Mouse (Mus musculus) heart, postnatal 36 days (tissue): ENCODE measurements around the gene Fastkd5. TPM values are rescaled to one million over a fixed set of nuclear protein-coding genes. Genes with fewer than 3 reads are reported as not detected.
"Not testable (repeated sequence)": the region's sequence is repeated elsewhere in the genome, so short reads cannot be mapped to it uniquely, and the experiment has no call there.

Experiments
- DNase-seq, 2 experiments: peaks; one replicate each; pipeline ENCODE4 v3.0.0; 2021 to 2022
- intact Hi-C: fragments of 180-260 bp; cut with DNase I; formaldehyde crosslinking; loops from one replicate; pipeline ENCODE4 v1.15.1; 2025
- total RNA-seq, 2 experiments: library from RNA; stranded (reverse); gene quantifications; 2 replicates each; pipeline ENCODE4 v1.2.3; 2021

The Fastkd5 gene
- 1 to 10 TPM; 7.1 to 8.0 TPM for total RNA-seq

- intact Hi-C loops: no loop called here
Measured at GRCm38 (mm10) chr2:130629839-130630203, at the start of gene Fastkd5, which contains the start of gene Ubox5. Gene Fastkd5 (minus strand): TSS chr2:130630027. Gene Ubox5 (minus strand): TSS chr2:130630038.

GRCm38 (mm10) chr2:130679154-130679553 is 49.3 kb upstream of the Fastkd5 start:
- no peak for DNase-seq

More at GRCm38 (mm10) chr2:130629839-130630203, at the start of gene Fastkd5, which contains the start of gene Ubox5:
- peak; percentile 93 to 98 for DNase-seq

DNA sequence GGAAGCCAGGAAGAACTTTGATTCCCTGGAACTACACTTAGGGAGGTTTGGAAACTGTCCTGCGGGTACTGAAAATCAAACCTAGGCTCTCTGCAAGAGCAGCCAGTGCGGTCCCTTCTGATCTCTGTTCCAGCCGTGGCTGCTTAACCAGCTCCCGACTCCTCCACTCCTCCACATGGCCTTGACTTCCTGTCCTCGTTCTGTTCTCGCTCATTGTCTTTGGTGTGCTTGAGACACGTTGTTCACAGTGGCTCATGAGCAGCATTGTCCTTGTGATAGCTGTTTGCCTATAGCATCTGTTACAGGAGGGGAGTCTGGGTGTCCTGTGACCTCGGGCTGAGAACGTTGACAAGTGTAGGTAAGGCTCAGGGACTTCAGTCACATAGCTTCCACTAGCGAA is 47.4 kb upstream of the Fastkd5 start:
- DNase-seq: no peak
- intact Hi-C loops: no loop called here

More at GRCm38 (mm10) chr2:130679154-130679553, 49.3 kb upstream of the Fastkd5 start:
- intact Hi-C loops: no loop called here

DNA sequence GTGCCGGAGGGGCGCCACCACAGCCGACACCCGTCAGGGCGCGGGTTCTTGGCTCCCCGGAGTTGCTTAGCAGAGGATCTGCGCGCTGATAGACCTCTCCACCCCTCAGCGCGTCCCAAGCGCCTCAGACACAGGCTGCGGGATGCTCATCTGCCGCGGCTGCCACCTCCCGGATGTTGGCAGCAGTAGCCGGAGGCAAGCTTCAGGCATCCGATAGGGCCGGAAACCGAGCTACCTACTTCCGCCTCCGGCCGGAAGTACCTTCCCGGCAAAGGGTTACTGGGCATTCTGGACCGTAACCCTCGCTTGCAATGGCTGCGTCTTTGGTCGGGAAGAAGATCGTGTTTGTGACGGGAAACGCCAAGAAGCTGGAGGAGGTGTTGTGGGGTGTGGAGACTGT is 37.7 kb upstream of the Fastkd5 start, which contains the start of gene Itpa:
TSS of gene Itpa (plus strand) at position 52 of the 400 bp plus-strand sequence.
- intact Hi-C loops: no loop called here

GRCm38 (mm10) chr2:130664102-130664701 is 34.4 kb upstream of the Fastkd5 start, which contains the start of gene Ddrgk1:
Gene Ddrgk1 (minus strand): TSS chr2:130664659.
- intact Hi-C loops: loop anchor here (5.0 kb wide), 1 partner anchor 102 kb away; the partner anchor contains the start of gene Mrps26
- peak; percentile 92 to 97 for DNase-seq

More for the DNA sequence above, 37.7 kb upstream of the Fastkd5 start, which contains the start of gene Itpa:
- DNase-seq: peak; percentile 83

GRCm38 (mm10) chr2:130663342-130663741 is 33.5 kb upstream of the Fastkd5 start:
- no peak for DNase-seq
- intact Hi-C loops: loop anchor here (5.0 kb wide), 1 partner anchor 101 kb away; the partner anchor contains the start of gene Mrps26

DNA sequence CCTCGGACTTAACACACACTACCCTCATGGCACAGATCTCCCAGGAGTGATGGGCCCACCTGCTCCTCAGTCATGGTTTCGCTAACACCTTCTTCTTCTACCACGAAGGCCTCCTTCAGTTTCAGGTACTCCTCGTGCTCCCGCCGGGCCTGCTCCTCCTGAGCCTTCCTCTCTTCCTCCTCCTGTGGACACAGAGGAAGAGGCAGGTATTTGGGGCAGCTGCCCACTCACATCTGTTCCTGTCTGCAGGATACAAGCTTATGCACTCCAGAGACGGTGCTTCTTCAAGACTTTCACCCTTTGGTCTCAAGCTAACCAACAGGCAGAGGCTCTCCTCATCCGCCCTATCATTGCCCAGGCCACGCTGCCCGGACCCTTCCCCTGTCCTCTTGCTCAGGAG is 28.7 kb upstream of the Fastkd5 start:
- intact Hi-C loops: no loop called here
- DNase-seq: no peak

DNA sequence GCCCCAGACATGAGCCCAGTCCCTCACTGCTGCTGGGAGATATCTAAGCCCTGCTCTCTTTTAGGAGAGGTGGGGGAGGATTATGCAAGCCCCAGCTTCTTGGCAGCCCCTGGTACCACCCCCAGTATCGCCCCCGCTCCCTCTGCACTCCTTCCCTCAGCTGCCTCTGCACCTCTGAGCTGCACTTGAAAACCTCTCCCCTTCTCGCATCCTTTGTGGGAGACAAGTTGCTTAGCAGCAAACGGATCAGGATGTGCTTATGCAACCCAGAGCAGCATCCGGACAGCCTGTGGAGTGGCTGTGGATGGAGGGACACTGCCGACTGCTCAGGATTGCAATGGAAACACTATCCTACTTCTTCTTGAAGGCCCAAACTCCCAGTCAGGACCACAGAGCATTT is 27.7 kb upstream of the Fastkd5 start:
- intact Hi-C loops: no loop called here
- DNase-seq: no peak

DNA sequence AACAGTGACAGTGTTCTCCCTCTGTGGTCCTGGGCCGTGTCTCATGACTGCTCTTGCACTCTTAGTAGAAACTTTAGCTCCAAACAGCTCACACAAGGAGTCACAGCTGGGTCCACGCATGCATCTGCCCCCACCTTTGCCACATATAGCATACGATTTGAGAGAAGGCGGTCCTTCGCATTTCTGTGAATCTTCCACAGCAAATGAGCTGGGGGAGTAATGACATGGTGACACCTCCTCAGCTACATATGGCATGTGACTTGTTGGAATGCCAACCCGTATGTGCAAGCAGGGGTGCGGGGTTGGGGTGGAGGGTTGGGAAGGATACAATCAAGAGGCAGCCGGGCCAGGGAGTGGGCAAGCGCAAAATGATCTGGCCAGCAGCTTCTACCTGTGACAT is 26.7 kb upstream of the Fastkd5 start:
- intact Hi-C loops: no loop called here
- no peak for DNase-seq

DNA sequence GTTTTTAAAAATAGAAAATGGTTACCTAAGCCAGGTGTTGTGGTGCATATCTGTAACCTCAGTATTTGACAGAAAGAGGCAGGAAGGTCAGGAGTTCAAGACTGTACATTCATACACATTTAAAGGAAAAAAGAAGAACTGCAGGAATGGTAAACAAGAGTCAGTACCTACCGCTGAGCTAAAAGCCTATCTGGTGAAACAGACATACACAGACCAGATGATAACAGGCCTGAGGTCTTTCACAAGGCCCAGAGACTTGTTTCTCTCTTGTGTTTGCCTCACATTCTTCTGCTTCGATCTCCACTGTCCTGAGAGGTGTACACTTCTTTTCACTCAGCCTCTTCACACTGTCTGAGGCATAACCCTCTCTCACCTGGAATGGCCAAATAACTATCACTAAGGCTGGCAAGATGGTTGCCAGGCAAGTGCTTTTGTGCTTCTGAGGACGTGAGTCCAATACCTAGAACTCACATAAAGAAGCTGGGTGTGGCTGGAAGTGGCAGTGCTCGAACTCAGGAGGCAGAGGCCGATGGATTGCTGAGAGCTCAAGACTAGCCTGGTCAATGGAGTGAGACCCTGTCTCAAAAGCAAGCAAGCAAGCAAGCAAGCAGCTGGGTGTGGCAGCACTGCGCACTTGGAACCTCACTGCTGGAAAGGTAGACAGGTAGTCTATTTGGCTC is 26.0 kb upstream of the Fastkd5 start:
- no peak for DNase-seq
- intact Hi-C loops: no loop called here

DNA sequence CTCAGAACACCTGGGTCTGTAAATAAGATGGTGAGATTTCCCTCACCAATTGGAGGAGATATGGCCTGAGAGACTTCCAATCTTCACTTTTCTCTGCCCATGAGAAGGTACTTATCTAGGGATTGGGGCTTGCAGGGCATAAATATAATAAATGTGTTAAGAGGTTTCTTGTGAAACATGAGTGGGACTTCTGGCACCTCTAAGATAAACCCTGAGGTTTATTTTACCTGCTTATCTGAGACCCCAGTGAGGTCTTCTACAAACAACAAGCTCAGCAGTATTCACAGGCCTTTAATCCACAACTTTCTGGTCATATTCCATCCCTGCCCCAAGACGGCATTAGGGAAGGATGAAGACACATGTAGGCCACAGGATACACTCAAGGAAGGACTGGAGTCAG is 23.9 kb upstream of the Fastkd5 start:
- DNase-seq: no peak
- intact Hi-C loops: no loop called here

DNA sequence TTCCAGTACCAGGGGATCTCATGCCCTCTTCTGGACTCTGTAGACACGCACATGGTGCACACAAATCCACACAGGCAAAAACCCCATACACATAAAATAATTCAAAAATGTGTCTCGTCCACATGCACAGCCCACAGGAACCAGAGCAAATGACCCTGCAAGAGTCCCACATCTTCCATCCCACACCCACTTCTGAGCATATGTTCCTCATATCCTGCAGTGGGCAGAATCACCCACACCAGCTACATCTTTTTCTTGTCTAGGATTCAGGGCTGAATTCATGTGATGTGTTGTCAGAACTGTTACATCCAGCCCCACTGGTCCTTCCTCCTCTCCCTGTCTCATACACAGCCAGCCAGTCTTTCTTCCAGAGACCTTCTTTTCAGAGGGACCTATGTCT is 23.5 kb upstream of the Fastkd5 start:
- intact Hi-C loops: no loop called here
- no peak for DNase-seq

- DNase-seq, intact Hi-C loops: not testable (repeated sequence)
Measured at GRCm38 (mm10) chr2:130649028-130649427, 19.2 kb upstream of the Fastkd5 start.

- intact Hi-C loops: no loop called here
- no peak for DNase-seq
Measured at GRCm38 (mm10) chr2:130645198-130645597, 15.4 kb upstream of the Fastkd5 start.

DNA sequence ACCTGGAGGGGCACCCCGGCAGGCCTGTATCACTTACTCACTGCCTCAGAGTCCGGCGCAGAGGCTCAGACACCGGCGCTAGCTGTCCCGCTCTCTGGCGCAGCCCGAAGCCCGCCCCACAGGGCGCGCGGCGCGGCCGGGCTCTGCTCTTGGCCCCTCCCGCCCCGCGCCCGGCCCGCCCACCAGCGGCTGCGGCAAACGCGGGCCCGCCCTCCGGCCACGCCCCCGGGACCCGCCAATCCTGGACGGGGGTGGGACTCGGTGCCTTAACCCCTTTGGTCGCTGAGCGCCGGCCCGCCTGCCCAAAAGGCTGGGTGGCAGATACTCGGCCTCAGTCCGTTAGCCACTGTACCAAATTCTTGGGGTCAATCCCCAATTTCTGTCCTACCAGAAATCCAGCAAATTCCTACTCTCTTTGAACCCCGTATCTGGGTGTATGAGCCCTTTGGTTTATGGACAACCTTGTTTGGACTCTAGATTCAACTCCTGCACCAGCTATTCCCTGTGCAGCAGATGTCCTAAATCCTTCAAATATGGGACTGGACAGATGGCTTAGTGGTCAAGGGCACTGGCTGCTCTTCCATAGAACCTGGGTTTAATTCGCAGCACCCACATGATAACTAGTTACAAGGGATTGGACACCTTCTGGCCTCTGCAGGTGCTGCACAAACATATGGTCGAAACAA is 13.0 kb upstream of the Fastkd5 start, which contains the start of gene Lzts3:
TSS of gene Lzts3 (minus strand) at position 120 of the 686 bp plus-strand sequence.
- intact Hi-C loops: no loop called here
- peak; percentile 92 to 94 for DNase-seq

DNA sequence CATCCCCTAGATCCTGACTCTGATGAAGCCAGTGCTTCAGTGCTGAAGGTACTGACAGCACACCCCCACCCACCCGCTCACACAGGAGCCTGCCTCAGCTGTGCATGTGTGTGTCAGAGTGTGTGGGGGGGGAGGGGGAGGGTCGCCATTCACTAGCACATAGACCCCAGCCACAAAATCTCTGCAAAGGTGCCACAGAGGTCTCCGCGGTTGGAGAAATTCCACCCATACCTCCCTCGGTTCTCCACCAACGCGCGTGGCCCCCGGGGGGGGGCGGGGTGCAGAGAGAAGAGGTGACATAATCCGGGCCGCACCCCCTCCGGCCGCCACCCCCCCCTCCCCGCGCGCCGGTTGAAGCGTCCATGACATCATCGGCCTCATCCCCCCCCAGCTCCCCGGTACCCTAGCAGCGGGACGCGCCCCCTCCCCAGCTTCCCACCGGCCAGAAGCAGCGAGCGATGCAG is 12.4 kb upstream of the Fastkd5 start:
- no peak for DNase-seq
- intact Hi-C loops: no loop called here

DNA sequence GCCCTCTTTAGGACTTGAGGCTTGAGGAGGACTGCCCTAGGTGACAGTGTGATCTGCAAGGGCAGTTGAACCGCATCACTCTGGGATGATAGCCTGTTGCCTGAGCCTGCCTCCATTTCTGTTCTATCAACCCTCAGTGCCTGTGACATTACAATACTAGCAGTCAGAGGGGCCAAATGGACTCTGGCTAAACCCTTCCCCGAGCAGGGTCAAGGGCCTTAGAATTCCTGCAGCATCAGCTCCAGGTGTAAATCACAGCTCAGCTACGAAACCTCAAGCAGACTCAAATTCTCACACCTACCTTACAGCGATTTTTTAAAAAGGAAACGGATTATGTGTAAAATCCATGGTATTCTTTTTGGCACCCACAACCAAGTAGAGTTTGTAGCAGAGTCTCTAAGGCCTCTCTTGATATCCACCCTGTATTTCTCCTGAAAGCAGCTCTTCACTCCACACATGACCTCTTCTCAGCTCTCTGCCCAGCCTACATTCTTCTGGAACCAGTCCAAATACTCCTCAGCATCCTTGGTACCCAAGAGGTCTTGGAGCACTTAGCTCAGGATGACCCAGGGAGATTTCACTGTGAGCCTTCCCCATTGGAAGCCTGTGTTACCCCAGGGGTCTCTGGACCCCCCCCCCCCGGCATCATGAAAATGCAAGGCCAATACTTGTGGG is 11.7 kb upstream of the Fastkd5 start:
- intact Hi-C loops: no loop called here
- DNase-seq: no peak

GRCm38 (mm10) chr2:130639276-130639675 is 9.4 kb upstream of the Fastkd5 start:
- no peak for DNase-seq
- intact Hi-C loops: no loop called here

DNA sequence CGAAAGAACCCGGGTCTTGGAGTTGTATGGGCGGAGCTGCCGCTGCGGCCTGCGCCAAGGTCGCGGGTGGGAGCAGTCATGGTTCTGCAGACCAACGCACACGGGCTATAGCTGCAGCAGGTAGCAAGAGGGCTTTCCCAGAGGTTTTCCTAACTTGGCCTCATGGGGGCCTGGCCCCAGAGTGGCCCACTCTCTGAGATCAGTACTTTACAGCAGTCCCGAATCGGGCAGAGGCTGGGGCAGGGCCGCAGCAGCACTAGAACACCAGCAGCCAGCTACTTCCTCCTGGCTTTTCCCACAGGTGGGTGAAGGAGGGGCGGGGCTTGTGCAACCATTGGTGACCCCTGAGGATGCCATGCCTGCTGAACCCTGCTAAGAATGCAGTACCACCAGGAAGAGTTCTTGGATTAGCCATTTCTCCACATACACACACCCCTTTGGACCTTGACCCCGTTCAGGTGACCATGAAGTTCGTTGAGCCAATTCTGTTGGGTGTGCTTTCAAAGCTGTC is 8.3 kb upstream of the Fastkd5 start:
- DNase-seq: no peak
- intact Hi-C loops: no loop called here

DNA sequence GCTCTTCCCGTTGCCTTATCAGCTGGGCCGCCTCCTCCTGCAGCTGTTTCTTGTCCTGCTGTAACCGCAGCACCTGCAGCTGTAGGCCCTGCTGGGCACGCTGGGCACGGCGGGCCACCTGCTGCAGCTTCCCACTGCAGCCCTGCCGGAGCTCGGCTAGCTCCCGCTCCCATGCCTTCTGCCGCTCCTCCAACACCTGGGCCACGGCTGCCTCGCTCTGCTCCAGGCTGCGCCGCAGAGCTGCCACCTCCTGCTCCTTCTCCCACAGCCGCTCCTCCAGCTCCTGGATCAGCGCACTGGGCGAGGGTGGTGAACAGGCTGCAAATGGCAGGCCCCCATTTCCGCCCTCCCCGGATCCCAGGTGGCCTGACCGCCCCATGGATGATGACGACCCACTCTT is 6.0 kb upstream of the Fastkd5 start:
- no peak for DNase-seq
- intact Hi-C loops: no loop called here
